Mouse (Mus musculus) liver, postnatal 0 days (tissue): ENCODE measurements around the gene Brpf1. TPM values are rescaled to one million over a fixed set of nuclear protein-coding genes. Genes with fewer than 3 reads are reported as not detected.

Experiments used
- ATAC-seq: fragments of 200-750 bp; cut with Nextera tagmentation; 2 replicates; pipeline ENCODE4 v1.8.0; 2017; ENCODE audit warnings: mild to moderate bottlenecking, moderate library complexity
- DNase-seq: peaks from one replicate; pipeline ENCODE4 v3.0.0-alpha.2; 2016
- H3K27ac ChIP-seq: fragments of 300-500 bp; sonication (generic); 2 replicates; pipeline ENCODE4 v1.5.1; 2014; ENCODE audit warnings: antibody characterized with exemption, moderate library complexity, mild to moderate bottlenecking, low read depth
- H3K27me3 ChIP-seq: fragments of 300-500 bp; sonication (generic); 2 replicates; pipeline ENCODE4 v1.6.1; 2014; ENCODE audit warnings: low read length, control low read depth, mixed read lengths; ENCODE audit not compliant: insufficient read depth
- H3K36me3 ChIP-seq: fragments of 300-500 bp; sonication (generic); replicated peaks from 2 replicates; pipeline ENCODE4 v1.6.1; 2014; ENCODE audit warnings: mild to moderate bottlenecking, control low read depth, low read length, moderate library complexity, mixed read lengths; ENCODE audit not compliant: insufficient read depth
- H3K4me1 ChIP-seq: fragments of 300-500 bp; sonication (generic); 2 replicates; pipeline ENCODE4 v1.6.1; 2014; ENCODE audit warnings: antibody characterized with exemption, mild to moderate bottlenecking, control low read depth; ENCODE audit not compliant: insufficient read depth
- H3K4me2 ChIP-seq: fragments of 300-500 bp; sonication (generic); 2 replicates; pipeline ENCODE4 v1.6.1; 2014; ENCODE audit warnings: low read depth, mild to moderate bottlenecking, low read length, moderate library complexity, mixed read lengths
- H3K4me3 ChIP-seq: fragments of 300-500 bp; sonication (generic); 2 replicates; pipeline ENCODE4 v1.5.1; 2014; ENCODE audit warnings: low read depth, low read length
- H3K9ac ChIP-seq: fragments of 300-500 bp; sonication (generic); replicated peaks from 2 replicates; pipeline ENCODE4 v1.6.1; 2014; ENCODE audit warnings: mild to moderate bottlenecking, moderate library complexity
- H3K9me3 ChIP-seq: fragments of 300-500 bp; sonication (generic); 2 replicates; pipeline ENCODE4 v1.6.1; 2016; ENCODE audit warnings: mild to moderate bottlenecking, control low read depth, low read length, mixed read lengths
- CTCF ChIP-seq: sonication (generic); IDR thresholded peaks from 2 replicates; pipeline ENCODE4 v1.5.1; 2016; ENCODE audit warnings: antibody characterized with exemption, low read depth
- EP300 ChIP-seq: IDR thresholded peaks from 2 replicates; pipeline ENCODE4 v1.6.1; 2016; ENCODE audit warnings: antibody characterized with exemption, low read depth, mild to moderate bottlenecking
- WGBS: fragments of 180-500 bp; shearing (Covaris S2); extraction: QIAGEN DNeasy Blood & Tissue Kit; methylation state at CpG from one replicate; pipeline ENCODE4 v1.1.7; 2014; ENCODE audit not compliant: insufficient replicate concordance; 5-methylcytosine and 5-hydroxymethylcytosine counted together
- polyA plus RNA-seq: library from polyadenylated mRNA; unstranded; fragments of >200 nt; fragmentation: Nextera tagmentation; extraction: Ambion mirVana; gene quantifications from 2 replicates; pipeline ENCODE4 v1.2.1, GENCODE M21; 2015

Gene Brpf1
- polyA plus RNA-seq, 1 experiment from 2014 or later = 4.8 TPM

DNA sequence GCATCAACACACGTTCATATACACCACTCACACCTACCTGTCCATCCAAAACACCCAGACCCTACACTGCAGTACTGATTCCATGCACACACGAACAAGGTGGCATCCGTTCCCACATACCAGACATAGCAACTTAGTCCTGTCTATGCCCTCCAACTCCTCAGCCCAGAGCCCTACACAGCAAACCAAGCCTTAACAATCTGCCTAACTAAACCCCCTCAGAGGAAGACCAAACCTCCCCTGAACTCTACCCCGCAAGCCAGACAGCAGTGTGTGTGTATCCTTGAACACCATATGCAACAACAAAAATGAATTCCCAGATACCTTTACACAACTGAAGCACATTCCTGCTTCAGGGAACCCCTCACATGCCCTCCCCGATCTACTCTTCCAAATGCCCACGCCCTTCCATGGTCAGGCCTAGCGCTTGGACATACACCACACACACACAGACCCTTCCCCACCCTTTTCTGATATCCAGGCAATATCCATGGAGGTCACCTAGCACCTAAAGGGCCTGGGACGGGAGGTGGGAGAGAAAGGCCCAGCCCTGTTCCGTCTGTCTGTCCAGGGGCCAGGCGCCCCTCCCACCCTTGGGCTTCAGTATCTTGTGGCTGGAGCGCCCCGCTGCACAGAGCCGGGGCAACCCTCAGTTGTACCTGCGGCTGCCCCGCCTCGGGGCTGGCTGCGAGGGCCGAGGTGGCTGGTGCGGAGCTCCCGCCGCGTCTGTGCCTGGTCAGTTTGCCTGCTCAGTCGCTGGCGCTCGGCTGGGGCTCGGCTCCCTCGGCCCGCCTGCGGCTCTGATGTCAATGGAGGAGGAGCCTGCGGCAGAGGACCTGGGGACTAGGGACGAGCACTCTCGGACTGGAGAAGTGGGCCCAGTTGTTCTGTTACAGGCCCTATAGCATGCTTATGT lies 36.5 kb downstream of the Brpf1 start, which contains the start of gene Camk1:
Camk1 (minus strand) TSS at position 808 of the 916 bp plus-strand sequence.
- H3K4me1 ChIP-seq = peaks cover 20% of the 10 kb centered on the region
- H3K27ac ChIP-seq = peak within 1 kb of the TSS; percentile 42; the same call in 1 of the 2 replicates
- no peaks in the 10 kb centered on the region for H3K9me3 ChIP-seq
- H3K9ac ChIP-seq = peak within 1 kb of the TSS; percentile 78
- peak within 1 kb of the TSS; percentile 61 for H3K4me3 ChIP-seq
- ATAC-seq (peak; percentile 80), DNase-seq (peak; percentile 75)
- H3K27me3 ChIP-seq = no peaks in the 10 kb centered on the region
- H3K36me3 ChIP-seq = 0 out of 2 replicates have a peak, but pooled peaks cover 5% of the 10 kb centered on the region
- TF ChIP-seq EP300 (no peak), CTCF (no peak)
- peak within 1 kb of the TSS; percentile 83 for H3K4me2 ChIP-seq
- WGBS = 14% methylated on average over 32 of the region's 32 CpGs

GRCm38 (mm10) chr6:113344321-113344720 lies 37.4 kb downstream of the Brpf1 start:
- TF ChIP-seq CTCF (no peak), EP300 (no peak)
- peak; percentile 29 for ATAC-seq
- Histone ChIP-seq H3K9me3 (no peaks in the 10 kb centered on the region), H3K4me1 (peaks cover 20% of the 10 kb centered on the region), H3K36me3 (0 out of 2 replicates have a peak, but pooled peaks cover 5% of the 10 kb centered on the region), H3K4me2 (peak overlapping the region; percentile 83), H3K9ac (0 out of 2 replicates have a peak overlapping the region, but pooled peaks have one; percentile 78), H3K4me3 (no peak overlapping the region), H3K27ac (peak overlapping the region; percentile 29; the same call in 1 of the 2 replicates), H3K27me3 (no peaks in the 10 kb centered on the region)
- WGBS = 28% methylated on average over 2 of the region's 2 CpGs
- DNase-seq = peak; percentile 64

- no peak for ATAC-seq
- Histone ChIP-seq H3K36me3 (no peaks in the 10 kb centered on the region), H3K27ac (no peak overlapping the region), H3K27me3 (no peaks in the 10 kb centered on the region), H3K4me2 (no peak overlapping the region), H3K9ac (no peak overlapping the region), H3K4me3 (no peak overlapping the region), H3K9me3 (no peaks in the 10 kb centered on the region), H3K4me1 (peaks cover 16% of the 10 kb centered on the region)
- TF ChIP-seq CTCF = no peak
- TF ChIP-seq EP300 = no peak
- 70% methylated on average over 4 of the region's 4 CpGs for WGBS
- no peak for DNase-seq
Observed at GRCm38 (mm10) chr6:113346897-113347296, 40.0 kb downstream of the Brpf1 start.

DNA sequence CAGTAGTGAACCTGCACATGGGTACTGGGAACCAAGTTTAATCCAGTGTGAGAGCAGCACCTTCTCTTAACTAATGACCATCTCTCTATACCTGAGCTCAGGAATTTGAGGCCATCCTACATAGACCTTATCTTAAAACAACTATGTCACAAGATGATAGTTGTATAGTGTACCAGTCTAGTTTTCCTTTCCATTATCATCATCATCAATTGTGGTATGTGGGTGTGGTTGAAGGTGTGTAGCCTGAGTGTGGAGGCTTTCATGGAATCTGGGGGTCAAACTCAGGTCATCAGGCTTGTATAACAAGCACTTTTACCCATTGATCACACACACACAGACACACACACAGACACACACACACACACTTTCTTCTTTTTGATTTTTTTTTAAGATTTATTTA lies 43.6 kb downstream of the Brpf1 start:
- Histone ChIP-seq H3K4me1 (no peaks in the 10 kb centered on the region), H3K36me3 (no peaks in the 10 kb centered on the region), H3K4me2 (no peak overlapping the region), H3K27me3 (no peaks in the 10 kb centered on the region), H3K9ac (no peak overlapping the region), H3K4me3 (no peak overlapping the region), H3K9me3 (no peaks in the 10 kb centered on the region), H3K27ac (no peak overlapping the region)
- TF ChIP-seq EP300 (no peak), CTCF (no peak)
- ATAC-seq (no peak), DNase-seq (no peak)

GRCm38 (mm10) chr6:113351161-113351560 lies 44.2 kb downstream of the Brpf1 start:
- Histone ChIP-seq H3K36me3 (no peaks in the 10 kb centered on the region), H3K4me1 (no peaks in the 10 kb centered on the region), H3K4me3 (no peak overlapping the region), H3K9ac (no peak overlapping the region), H3K27ac (0 out of 2 replicates have a peak overlapping the region, but pooled peaks have one; percentile 30), H3K27me3 (no peaks in the 10 kb centered on the region), H3K9me3 (no peaks in the 10 kb centered on the region), H3K4me2 (no peak overlapping the region)
- ATAC-seq (no peak), DNase-seq (no peak)
- TF ChIP-seq EP300 (no peak), CTCF (no peak)
- WGBS = 74% methylated on average over 1 of the region's 1 CpGs

DNA sequence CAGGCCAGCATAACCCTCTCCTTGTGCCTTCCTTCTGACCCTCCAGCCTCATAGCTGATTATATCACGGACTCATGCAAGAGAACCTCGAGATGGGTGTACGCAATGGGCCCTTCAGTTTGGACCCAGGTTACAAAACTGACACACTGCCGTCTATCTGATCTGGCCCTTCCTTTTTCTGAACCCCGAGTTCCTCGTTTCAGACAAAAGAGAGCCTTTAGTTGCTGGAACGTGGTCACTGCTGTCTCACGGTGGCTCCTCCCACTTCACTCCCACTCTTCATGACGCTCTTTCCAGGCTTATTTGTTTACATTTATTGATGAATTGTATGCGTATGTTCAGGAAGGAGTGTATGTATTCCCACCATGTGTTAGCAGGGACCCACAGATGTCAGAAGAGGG lies 44.7 kb downstream of the Brpf1 start:
- Histone ChIP-seq H3K36me3 (no peaks in the 10 kb centered on the region), H3K4me1 (no peaks in the 10 kb centered on the region), H3K4me3 (no peak overlapping the region), H3K27me3 (no peaks in the 10 kb centered on the region), H3K27ac (0 out of 2 replicates have a peak overlapping the region, but pooled peaks have one; percentile 30), H3K9ac (no peak overlapping the region), H3K9me3 (no peaks in the 10 kb centered on the region), H3K4me2 (no peak overlapping the region)
- DNase-seq (no peak), ATAC-seq (no peak)
- 32% methylated on average over 10 of the region's 10 CpGs for WGBS
- TF ChIP-seq CTCF (no peak), EP300 (no peak)
